ENCODE assay signal across 8 mouse cellular contexts in genomic region chr2:3713682-3714361, GRCm38 (mm10).
A peak's percentile ranks its signal among the peaks of the same experiment; 100 is the strongest.
DNase-seq lines count a peak whose midpoint lies in the region; ATAC-seq and TF ChIP-seq lines count a peak whose summit lies in the region.

No protein-coding gene starts in this region.

- H3K79me2 ChIP-seq in liver, adult 2 months (ENCODE audit: control insufficient read depth, insufficient read depth, low read length): peaks cover 31% of the 10 kb centered on the region

- intact Hi-C loops in left cerebral cortex, postnatal 14 days (cut with DNase I): no loop called here

- H3K27ac ChIP-seq in embryonic fibroblast, embryonic 13.5 days (ENCODE audit: insufficient read depth, low read length): peak overlapping the region; percentile 41; the same call in 1 of the 2 replicates
- H3K27ac ChIP-seq in hindbrain, embryonic 11.5 days (ENCODE audit: low read depth, low read length): peak overlapping the region; percentile 86
- H3K27ac ChIP-seq in liver, adult 2 months (replicated peaks; ENCODE audit: insufficient read depth, low read depth, low read length): peak overlapping the region; percentile 83
- H3K27ac ChIP-seq in thymus, adult 2 months (ENCODE audit: control insufficient read depth, insufficient read depth, low read length): peak overlapping the region; percentile 79

- H3K36me3 ChIP-seq in hindbrain, embryonic 11.5 days (ENCODE audit: control insufficient read depth, insufficient read depth, low read length): no peaks in the 10 kb centered on the region
- no peaks in the 10 kb centered on the region for H3K36me3 ChIP-seq in liver, adult 2 months (ENCODE audit: control insufficient read depth, insufficient read depth, low read length)
- no peaks in the 10 kb centered on the region for H3K36me3 ChIP-seq in thymus, adult 2 months (ENCODE audit: control insufficient read depth, insufficient read depth, low read length)

- no peaks in the 10 kb centered on the region for H3K27me3 ChIP-seq in hindbrain, embryonic 11.5 days (ENCODE audit: control insufficient read depth, insufficient read depth, low read length)
- H3K27me3 ChIP-seq in liver, adult 2 months (ENCODE audit: control insufficient read depth, insufficient read depth, low read length): no peaks in the 10 kb centered on the region
- no peaks in the 10 kb centered on the region for H3K27me3 ChIP-seq in thymus, adult 2 months (ENCODE audit: control insufficient read depth, insufficient read depth, low read length)

- WGBS in hindbrain, embryonic 11.5 days: 1% methylated on average over 38 of the region's 38 CpGs
- WGBS in liver, adult 2 months: 1% methylated on average over 38 of the region's 38 CpGs
- WGBS in thymus, adult 2 months: under 1% methylated on average over 38 of the region's 38 CpGs

- TF ChIP-seq POLR2A in embryonic fibroblast, embryonic 13.5 days (IDR thresholded peaks at IDR 0.05; ENCODE audit: low read depth, low read length): no peak
- TF ChIP-seq POLR2A in liver, adult 2 months (IDR thresholded peaks at IDR 0.05; ENCODE audit: extremely low read depth, insufficient read depth, low read length): no peak
- TF ChIP-seq POLR2A in thymus, adult 2 months (IDR thresholded peaks at IDR 0.05; ENCODE audit: control insufficient read depth, extremely low read depth, insufficient read depth, low read length, poor library complexity): no peak

- peak; percentile 87 for ATAC-seq in hindbrain, embryonic 11.5 days (ENCODE audit: low FRiP score)

- DNase-seq in CD8-positive naive resting alpha-beta T cell, adult 2 months (ENCODE audit: low read depth in 2 of 2, low spot score in 2 of 2): peak; percentile 53 to 60
- DNase-seq in ZHBTc4 (ENCODE audit: low read depth, low spot score): peak; percentile 43
- peak; percentile 62 for DNase-seq in hindbrain, embryonic 11.5 days (ENCODE audit: low spot score)
- peak; percentile 39 for DNase-seq in liver, adult 2 months (ENCODE audit: extremely low read depth, low read depth, low spot score)
- DNase-seq in natural killer cell, adult 2 months (ENCODE audit: low spot score in 2 of 2): peak; percentile 64 to 67
- peak; percentile 69 for DNase-seq in thymus, adult 2 months
- DNase-seq in left cerebral cortex, postnatal 14 days (ENCODE audit: low spot score in 2 of 2): no peak

- H3K9ac ChIP-seq in hindbrain, embryonic 11.5 days (ENCODE audit: low read depth, low read length): peak overlapping the region; percentile 91
- peak overlapping the region; percentile 90 for H3K9ac ChIP-seq in liver, adult 2 months (ENCODE audit: low read depth, low read length)

- peaks cover 22% of the 10 kb centered on the region for H3K4me1 ChIP-seq in embryonic fibroblast, embryonic 13.5 days (ENCODE audit: control insufficient read depth, insufficient read depth, low read length)
- H3K4me1 ChIP-seq in hindbrain, embryonic 11.5 days (replicated peaks; ENCODE audit: control insufficient read depth, insufficient read depth, low read length): no peaks in the 10 kb centered on the region
- peaks cover 20% of the 10 kb centered on the region for H3K4me1 ChIP-seq in liver, adult 2 months (ENCODE audit: control insufficient read depth, insufficient read depth, low read length)
- peaks cover 38% of the 10 kb centered on the region for H3K4me1 ChIP-seq in thymus, adult 2 months (replicated peaks; ENCODE audit: control insufficient read depth, insufficient read depth, low read length)

- H3K9me3 ChIP-seq in hindbrain, embryonic 11.5 days (ENCODE audit: control insufficient read depth, low read length): no peaks in the 10 kb centered on the region

- peak overlapping the region; percentile 81 for H3K4me3 ChIP-seq in embryonic fibroblast, embryonic 13.5 days (ENCODE audit: insufficient read depth, low read length)
- H3K4me3 ChIP-seq in hindbrain, embryonic 11.5 days (ENCODE audit: low read depth, low read length): peak overlapping the region; percentile 86
- peak overlapping the region; percentile 92 for H3K4me3 ChIP-seq in liver, adult 2 months (ENCODE audit: insufficient read depth, low read depth, low read length)
- peak overlapping the region; percentile 88 for H3K4me3 ChIP-seq in thymus, adult 2 months (ENCODE audit: control insufficient read depth, insufficient read depth, low read length)

- no peak for TF ChIP-seq CTCF in embryonic fibroblast, embryonic 13.5 days (IDR thresholded peaks at IDR 0.05; ENCODE audit: borderline replicate concordance, insufficient read depth, low read length)
- TF ChIP-seq CTCF in liver, adult 2 months (IDR thresholded peaks at IDR 0.05; ENCODE audit: low read depth, low read length): no peak
- no peak; the same call in 1 of the 2 replicates for TF ChIP-seq CTCF in thymus, adult 2 months (IDR thresholded peaks at IDR 0.05; ENCODE audit: borderline replicate concordance, control insufficient read depth, extremely low read depth, insufficient read depth, low read length, poor library complexity)

- H3K4me2 ChIP-seq in hindbrain, embryonic 11.5 days (replicated peaks; ENCODE audit: low read depth, low read length): peak overlapping the region; percentile 73

Comparison
In these comparisons a context has a peak if more than half of its experiments do, and no peak if none do; other contexts are left out.
1. DNase-seq: peak in CD8-positive naive resting alpha-beta T cell, adult 2 months (2 of 2), ZHBTc4 (single experiment), hindbrain, embryonic 11.5 days (single experiment), liver, adult 2 months (single experiment), natural killer cell, adult 2 months (2 of 2) and thymus, adult 2 months (single experiment); none in left cerebral cortex, postnatal 14 days (0 of 2).
2. Peak in every context shown above with its lines, with median percentiles within 50 percentile points of each other: H3K27ac ChIP-seq and H3K4me3 ChIP-seq.